ENCODE assay signal across 13 mouse cellular contexts in the genomic region with DNA sequence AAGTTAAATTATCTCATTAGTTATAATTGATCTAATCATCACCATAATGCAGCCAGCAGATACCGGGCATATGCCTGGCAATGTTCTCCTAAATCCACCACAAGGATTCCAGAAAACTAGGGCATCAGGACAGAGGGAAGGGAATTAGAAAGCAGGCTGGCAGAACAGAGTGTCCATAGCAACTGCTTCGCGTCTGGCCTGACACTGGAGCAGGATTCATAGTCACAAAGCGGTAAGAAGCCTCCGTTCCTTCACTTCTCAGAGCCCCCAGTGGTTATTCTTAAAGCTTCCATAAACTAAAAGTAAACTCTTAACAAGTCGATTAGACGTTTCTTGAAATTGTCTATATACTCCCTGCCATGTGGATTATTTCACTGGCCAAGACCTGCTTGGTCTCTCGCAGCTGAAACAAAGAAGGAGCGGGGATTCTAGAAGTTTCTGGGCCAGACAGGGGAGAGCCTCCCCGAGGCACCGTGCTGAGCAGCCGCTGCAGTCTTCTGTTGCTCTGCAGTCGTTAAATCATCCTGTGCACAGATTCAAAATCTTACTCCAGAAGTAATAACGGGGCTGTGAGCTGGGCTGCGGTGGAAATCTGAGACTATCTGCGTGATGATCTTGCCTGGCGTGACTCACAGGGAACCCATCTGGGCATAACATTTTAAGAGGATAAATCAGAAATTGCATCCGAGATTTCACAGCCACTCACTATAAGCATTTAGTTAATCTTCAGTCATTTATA.
DNase-seq lines count a peak whose midpoint lies in the region; ATAC-seq and TF ChIP-seq lines count a peak whose summit lies in the region.
"Had no signal": no experiment of that assay in that cellular context is flagged by ENCODE, and none has a peak within 500 bp of the region (broad histone marks: within the 10 kb centered on the region; RNA-seq: fewer than 3 reads in every experiment).

No protein-coding gene starts in this region.

- H3K27me3 ChIP-seq in heart, embryonic 10.5 days (ENCODE audit: insufficient read depth, poor library complexity, severe bottlenecking) = no peaks in the 10 kb centered on the region
- no peaks in the 10 kb centered on the region for H3K27me3 ChIP-seq in midbrain, embryonic 16.5 days (ENCODE audit: control insufficient read depth, insufficient read depth, low read depth, low read length)
- no peaks in the 10 kb centered on the region for H3K27me3 ChIP-seq in midbrain, embryonic 13.5 days
- no peaks in the 10 kb centered on the region for H3K27me3 ChIP-seq in stomach, postnatal 0 days (ENCODE audit: control insufficient read depth, insufficient read depth, low read length)
- H3K27me3 ChIP-seq: CH12.LX had no signal

- peak; percentile 38; the same call in 1 of the 2 replicates for ATAC-seq in midbrain, embryonic 16.5 days
- ATAC-seq in midbrain, embryonic 13.5 days = no peak
- no peak for ATAC-seq in stomach, postnatal 0 days (ENCODE audit: low FRiP score, low TSS enrichment)

- no peak overlapping the region for H3K9ac ChIP-seq in midbrain, embryonic 16.5 days (ENCODE audit: low read depth, low read length)
- H3K9ac ChIP-seq in midbrain, embryonic 13.5 days (replicated peaks) = no peak overlapping the region
- H3K9ac ChIP-seq in stomach, postnatal 0 days (ENCODE audit: low read length) = no peak overlapping the region

- H3K27ac ChIP-seq in heart, embryonic 10.5 days = 0 out of 2 replicates have a peak overlapping the region, but pooled peaks have one; percentile 4
- no peak overlapping the region for H3K27ac ChIP-seq in midbrain, embryonic 16.5 days (ENCODE audit: low read length)
- no peak overlapping the region for H3K27ac ChIP-seq in midbrain, embryonic 13.5 days
- H3K27ac ChIP-seq in stomach, postnatal 0 days (replicated peaks) = no peak overlapping the region

- H3K4me3 ChIP-seq in heart, embryonic 10.5 days = no peak overlapping the region
- no peak overlapping the region for H3K4me3 ChIP-seq in midbrain, embryonic 16.5 days (ENCODE audit: low read depth, low read length)
- H3K4me3 ChIP-seq in midbrain, embryonic 13.5 days (replicated peaks) = no peak overlapping the region
- H3K4me3 ChIP-seq in stomach, postnatal 0 days (ENCODE audit: low read depth, low read length) = no peak overlapping the region

- H3K4me2 ChIP-seq in midbrain, embryonic 16.5 days (ENCODE audit: low read length) = no peak overlapping the region
- no peak overlapping the region for H3K4me2 ChIP-seq in midbrain, embryonic 13.5 days (replicated peaks)
- H3K4me2 ChIP-seq in stomach, postnatal 0 days (replicated peaks; ENCODE audit: low read depth) = peak overlapping the region; percentile 8; the same call in 1 of the 2 replicates
- H3K4me2 ChIP-seq: liver, embryonic 11.5 days had no signal

- intact Hi-C loops in heart, postnatal 10 days (cut with DNase I) = loop anchor here (10.0 kb wide), 1 partner anchor 115 kb away; no protein-coding TSS in a partner anchor

- DNase-seq in heart, embryonic 10.5 days (ENCODE audit: low spot score) = no peak
- DNase-seq in heart, postnatal 10 days = no peak
- DNase-seq in fibroblast of lung, adult 2 months (ENCODE audit: low read depth) = peak; percentile 5
- DNase-seq in stomach, postnatal 0 days (ENCODE audit: low spot score) = no peak
- DNase-seq in spleen, postnatal 14 days (ENCODE audit: low spot score in 2 of 2) = no peak
- no peak for DNase-seq in thymus, postnatal 10 days (ENCODE audit: low spot score in 2 of 2)
- DNase-seq: cerebellum, adult 8-10 months; gastrocnemius, postnatal 25 days; kidney, adult 18-20 months had no signal

- 79% methylated on average over 18 of the region's 18 CpGs for WGBS in heart, embryonic 10.5 days
- WGBS in midbrain, embryonic 16.5 days = 62% methylated on average over 18 of the region's 18 CpGs
- WGBS in midbrain, embryonic 13.5 days = 71% methylated on average over 18 of the region's 18 CpGs
- 44% methylated on average over 18 of the region's 18 CpGs for WGBS in stomach, postnatal 0 days

- H3K4me1 ChIP-seq in heart, embryonic 10.5 days = peaks cover 9% of the 10 kb centered on the region; the same call in 1 of the 2 replicates
- H3K4me1 ChIP-seq in midbrain, embryonic 16.5 days (ENCODE audit: control insufficient read depth, insufficient read depth, low read length) = peaks cover 4% of the 10 kb centered on the region; the same call in 1 of the 2 replicates
- 0 out of 2 replicates have a peak, but pooled peaks cover 3% of the 10 kb centered on the region for H3K4me1 ChIP-seq in midbrain, embryonic 13.5 days (replicated peaks)
- H3K4me1 ChIP-seq in stomach, postnatal 0 days (replicated peaks; ENCODE audit: control insufficient read depth, insufficient read depth) = no peaks in the 10 kb centered on the region

- TF ChIP-seq EP300 in stomach, postnatal 0 days (optimal IDR thresholded peaks at IDR 0.05) = no peak

- H3K36me3 ChIP-seq in heart, embryonic 10.5 days = no peaks in the 10 kb centered on the region
- no peaks in the 10 kb centered on the region for H3K36me3 ChIP-seq in midbrain, embryonic 16.5 days (ENCODE audit: control insufficient read depth, insufficient read depth, low read length)
- H3K36me3 ChIP-seq in midbrain, embryonic 13.5 days = no peaks in the 10 kb centered on the region
- H3K36me3 ChIP-seq in stomach, postnatal 0 days (ENCODE audit: control insufficient read depth, insufficient read depth, low read length) = no peaks in the 10 kb centered on the region

- no peaks in the 10 kb centered on the region for H3K9me3 ChIP-seq in heart, embryonic 10.5 days
- no peaks in the 10 kb centered on the region for H3K9me3 ChIP-seq in midbrain, embryonic 16.5 days (replicated peaks; ENCODE audit: control insufficient read depth, low read length, poor library complexity, severe bottlenecking)
- H3K9me3 ChIP-seq in midbrain, embryonic 13.5 days = no peaks in the 10 kb centered on the region
- H3K9me3 ChIP-seq in stomach, postnatal 0 days (ENCODE audit: control insufficient read depth, low read length) = no peaks in the 10 kb centered on the region

- TF ChIP-seq CTCF in stomach, postnatal 0 days (IDR thresholded peaks at IDR 0.05; ENCODE audit: low read depth) = no peak
